Mouse (Mus musculus) G1E (cell line): ENCODE results near the gene Abcb5. TPM values are rescaled to one million over a fixed set of nuclear protein-coding genes. Genes with fewer than 3 reads are reported as not detected.
"Not testable (repeated sequence)": the region's sequence is repeated elsewhere in the genome, so short reads cannot be mapped to it uniquely, and the experiment has no call there.

Experiments used
- ATAC-seq: 2 replicates; pipeline ENCODE4 v1.8.0; 2016; ENCODE audit warnings: mild to moderate bottlenecking; ENCODE audit not compliant: insufficient number of reproducible peaks, poor library complexity, low FRiP score, severe bottlenecking; ENCODE audit errors: extremely low read depth
- DNase-seq: peaks from one replicate; pipeline ENCODE4 v3.0.0; 2012; ENCODE audit warnings: low spot score
- H3K27me3 ChIP-seq: 2 replicates; pipeline ENCODE4 v1.6.1; 2012; ENCODE audit warnings: mild to moderate bottlenecking, low read length, inconsistent platforms; ENCODE audit not compliant: insufficient read depth
- H3K36me3 ChIP-seq: replicated peaks from 2 replicates; pipeline ENCODE3; 2012; ENCODE audit warnings: mild to moderate bottlenecking, inconsistent platforms
- H3K4me1 ChIP-seq: 2 replicates; pipeline ENCODE4 v1.6.1; 2012; ENCODE audit warnings: low read depth, low read length, inconsistent platforms, mixed read lengths; ENCODE audit not compliant: insufficient read depth
- H3K4me3 ChIP-seq: 2 replicates; pipeline ENCODE4 v1.5.1; 2012; ENCODE audit warnings: low read depth, mild to moderate bottlenecking, inconsistent platforms, low read length, moderate library complexity, mixed read lengths
- H3K9me3 ChIP-seq: replicated peaks from 2 replicates; pipeline ENCODE4 v1.6.1; 2012; ENCODE audit warnings: inconsistent platforms
- CTCF ChIP-seq: IDR thresholded peaks from 2 replicates; pipeline ENCODE4 v1.5.1; 2012; ENCODE audit warnings: low read depth, low read length, inconsistent platforms, mixed read lengths
- GATA1 ChIP-seq: IDR thresholded peaks from 2 replicates; pipeline ENCODE4 v1.6.1; 2012; ENCODE audit warnings: borderline replicate concordance, low read length, inconsistent platforms, mixed read lengths
- GATA2 ChIP-seq: IDR thresholded peaks from 2 replicates; pipeline ENCODE4 v1.6.1; 2012; ENCODE audit warnings: low read depth, low read length, inconsistent platforms, borderline replicate concordance
- POLR2AphosphoS5 ChIP-seq: IDR thresholded peaks from 2 replicates; pipeline ENCODE4 v1.6.1; 2012; ENCODE audit warnings: low read depth, low read length, inconsistent platforms; ENCODE audit not compliant: insufficient replicate concordance
- TAL1 ChIP-seq: conservative IDR thresholded peaks from 2 replicates; pipeline ENCODE4 v1.6.1; 2012; ENCODE audit warnings: low read depth, low read length, inconsistent platforms, mixed read lengths
- polyA plus RNA-seq: library from polyadenylated mRNA; stranded (reverse); fragments of >175 nt; gene quantifications from 2 replicates; pipeline ENCODE4 v1.2.3, GENCODE M21; 2012
- total RNA-seq, 2 experiments: library from RNA; stranded (forward) in 1 of 2; stranded (reverse) in 1 of 2; fragments of 200-1000 nt in 1 of 2; fragments of >200 nt in 1 of 2; fragmentation: Nextera tagmentation in 1 of 2; gene quantifications; 2 replicates each; pipeline ENCODE4 v1.2.3; 2014 to 2017

Abcb5 gene
- total and polyA plus RNA-seq, 3 experiments = 0.11 TPM; not detected in 2

- 0 out of 2 replicates have a peak, but pooled peaks have one; percentile 11 for TF ChIP-seq CTCF
- no peak for TF ChIP-seq TAL1
- no peak for TF ChIP-seq GATA1
- no peak for TF ChIP-seq POLR2AphosphoS5
- TF ChIP-seq GATA2 = no peak
- no peaks in the 10 kb centered on the region for H3K9me3 ChIP-seq
- ATAC-seq = no peak; the same call in 1 of the 2 replicates
- no peaks in the 10 kb centered on the region for H3K36me3 ChIP-seq
- no peak overlapping the region for H3K4me3 ChIP-seq
- no peaks in the 10 kb centered on the region for H3K27me3 ChIP-seq
- DNase-seq = no peak
- H3K4me1 ChIP-seq = no peaks in the 10 kb centered on the region
Observed at GRCm38 (mm10) chr12:118926813-118927281, 39.4 kb downstream of the Abcb5 start.

DNA sequence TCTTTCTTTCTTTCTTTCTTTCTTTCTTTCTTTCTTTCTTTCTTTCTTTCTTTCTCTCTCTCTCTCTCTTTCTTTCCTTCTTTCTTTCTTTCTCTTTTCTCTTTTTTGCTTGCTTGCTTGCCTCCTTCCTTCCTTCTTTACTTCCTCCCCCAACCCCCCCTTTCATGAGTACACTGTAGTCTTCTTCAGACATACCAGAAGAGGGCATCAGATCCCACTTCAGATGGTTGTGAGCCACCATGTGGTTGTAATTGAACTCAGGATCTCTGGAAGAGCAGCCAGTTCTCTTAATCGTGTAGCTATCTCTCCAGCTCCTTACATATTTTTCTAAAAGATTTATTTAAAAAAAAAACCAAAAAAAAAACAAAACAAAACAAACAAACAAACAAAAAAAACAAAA, 42.3 kb downstream of the Abcb5 start:
- ATAC-seq, H3K4me1 ChIP-seq, H3K4me3 ChIP-seq, H3K27me3 ChIP-seq, DNase-seq, H3K36me3 ChIP-seq, H3K9me3 ChIP-seq: not testable (repeated sequence)

- ATAC-seq (no peak), DNase-seq (no peak)
- no peaks in the 10 kb centered on the region for H3K27me3 ChIP-seq
- H3K9me3 ChIP-seq = no peaks in the 10 kb centered on the region
- no peak overlapping the region for H3K4me3 ChIP-seq
- TF ChIP-seq TAL1 (no peak), POLR2AphosphoS5 (no peak), CTCF (no peak), GATA2 (no peak), GATA1 (no peak)
- no peaks in the 10 kb centered on the region for H3K36me3 ChIP-seq
- no peaks in the 10 kb centered on the region for H3K4me1 ChIP-seq
Observed at GRCm38 (mm10) chr12:118917771-118918170, 48.5 kb downstream of the Abcb5 start.

DNA sequence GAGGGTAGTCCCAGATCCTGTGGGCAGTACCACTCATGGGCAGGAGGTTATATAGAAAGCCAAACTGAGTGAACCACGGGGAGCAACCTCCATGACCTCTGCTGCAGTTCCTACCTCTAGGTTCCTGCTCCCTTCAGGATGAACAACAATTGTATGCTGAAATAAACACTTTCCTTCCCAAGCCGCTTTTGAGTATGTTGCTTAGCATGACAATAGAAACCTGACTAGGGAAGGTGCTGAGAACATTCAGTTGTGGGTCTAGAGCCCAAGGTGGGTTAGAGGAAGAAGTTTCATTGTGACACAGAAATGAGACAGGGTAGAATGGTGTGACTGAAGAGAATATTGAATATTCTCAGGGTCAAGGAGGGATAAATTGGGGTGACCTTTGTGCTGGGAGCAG, 55.9 kb downstream of the Abcb5 start:
- Histone ChIP-seq H3K9me3 (no peaks in the 10 kb centered on the region), H3K36me3 (no peaks in the 10 kb centered on the region), H3K4me1 (no peaks in the 10 kb centered on the region), H3K4me3 (no peak overlapping the region), H3K27me3 (no peaks in the 10 kb centered on the region)
- no peak for ATAC-seq
- TF ChIP-seq GATA2 (no peak), POLR2AphosphoS5 (no peak), TAL1 (no peak), GATA1 (no peak), CTCF (no peak)
- DNase-seq = no peak

GRCm38 (mm10) chr12:118902249-118902648, 64.0 kb downstream of the Abcb5 start:
- H3K4me3 ChIP-seq = no peak overlapping the region
- no peaks in the 10 kb centered on the region for H3K9me3 ChIP-seq
- no peaks in the 10 kb centered on the region for H3K36me3 ChIP-seq
- no peak for DNase-seq
- no peaks in the 10 kb centered on the region for H3K4me1 ChIP-seq
- no peak for TF ChIP-seq POLR2AphosphoS5
- no peak for TF ChIP-seq GATA2
- no peak for TF ChIP-seq CTCF
- TF ChIP-seq GATA1 = no peak
- no peak for TF ChIP-seq TAL1
- H3K27me3 ChIP-seq = no peaks in the 10 kb centered on the region
- no peak for ATAC-seq

- no peak overlapping the region for H3K4me3 ChIP-seq
- no peaks in the 10 kb centered on the region for H3K4me1 ChIP-seq
- no peaks in the 10 kb centered on the region for H3K27me3 ChIP-seq
- no peaks in the 10 kb centered on the region for H3K36me3 ChIP-seq
- DNase-seq (no peak), ATAC-seq (no peak)
- H3K9me3 ChIP-seq = no peaks in the 10 kb centered on the region
- TF ChIP-seq GATA1 (no peak), CTCF (no peak), GATA2 (no peak), POLR2AphosphoS5 (no peak), TAL1 (no peak)
Observed at GRCm38 (mm10) chr12:118887964-118888363, 78.3 kb downstream of the Abcb5 start.

DNA sequence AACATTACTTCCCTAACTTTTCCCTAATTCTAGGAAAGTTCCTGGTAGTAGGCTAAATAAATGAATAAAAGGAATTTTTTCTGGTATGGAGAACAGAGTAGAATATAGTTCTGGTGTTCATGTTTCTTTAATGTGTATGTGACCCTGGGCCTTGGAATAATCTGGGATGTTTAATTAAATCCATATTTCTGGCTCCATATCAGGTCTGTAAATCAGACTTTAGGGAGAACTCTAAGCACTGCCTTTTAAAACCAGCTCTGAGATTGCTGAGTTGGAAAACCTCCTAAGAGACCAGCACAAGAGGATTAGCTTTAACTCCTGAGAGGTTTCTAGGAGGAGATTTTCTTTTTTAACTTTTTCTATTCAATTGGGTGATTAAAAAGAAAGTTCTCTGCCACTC, 83.4 kb downstream of the Abcb5 start:
- no peak overlapping the region for H3K4me3 ChIP-seq
- no peak for ATAC-seq
- H3K4me1 ChIP-seq = no peaks in the 10 kb centered on the region
- H3K9me3 ChIP-seq = no peaks in the 10 kb centered on the region
- DNase-seq = no peak
- H3K27me3 ChIP-seq = no peaks in the 10 kb centered on the region
- no peaks in the 10 kb centered on the region for H3K36me3 ChIP-seq
- TF ChIP-seq POLR2AphosphoS5 (no peak), GATA2 (no peak), CTCF (no peak), GATA1 (no peak), TAL1 (no peak)
